Mouse (Mus musculus): ENCODE measurements around the gene Adamts14. TPM values are rescaled to one million over a fixed set of nuclear protein-coding genes. Genes with fewer than 3 reads are reported as not detected.

Gene Adamts14
- polyA plus RNA-seq, 1 experiment from 2014 or later, result 0.48 TPM

- 18% methylated on average over 11 of the region's 11 CpGs for WGBS
- Histone ChIP-seq H3K36me3 (no peaks in the 10 kb centered on the region), H3K27me3 (peaks cover 26% of the 10 kb centered on the region; the same call in 1 of the 2 replicates), H3K27ac (replicated peaks) (no peak overlapping the region), H3K4me2 (replicated peaks) (no peak overlapping the region), H3K4me1 (peaks cover 4% of the 10 kb centered on the region; the same call in 1 of the 2 replicates), H3K4me3 (no peak overlapping the region), H3K9ac (replicated peaks) (no peak overlapping the region), H3K9me3 (no peaks in the 10 kb centered on the region)
- peak; percentile 44 for ATAC-seq (ENCODE audit: low FRiP score, low read depth)
These were observed 73.5 kb downstream of the Adamts14 start for GRCm38 (mm10) chr10:61199566-61200213.

- Histone ChIP-seq H3K36me3 (no peaks in the 10 kb centered on the region), H3K27me3 (peaks cover 21% of the 10 kb centered on the region; the same call in 1 of the 2 replicates), H3K27ac (replicated peaks) (no peak overlapping the region), H3K9me3 (no peaks in the 10 kb centered on the region), H3K4me2 (replicated peaks) (no peak overlapping the region), H3K4me1 (peaks cover 4% of the 10 kb centered on the region; the same call in 1 of the 2 replicates), H3K4me3 (no peak overlapping the region), H3K9ac (replicated peaks) (no peak overlapping the region)
- no peak for ATAC-seq (ENCODE audit: low FRiP score, low read depth)
- 93% methylated on average over 5 of the region's 5 CpGs for WGBS
These were observed 77.4 kb downstream of the Adamts14 start for GRCm38 (mm10) chr10:61195718-61196291.

GRCm38 (mm10) chr10:61195216-61195615, 78.0 kb downstream of the Adamts14 start:
- no peak overlapping the region for H3K4me2 ChIP-seq (replicated peaks)
- ATAC-seq (ENCODE audit: low FRiP score, low read depth), result no peak

GRCm38 (mm10) chr10:61194611-61195010, 78.6 kb downstream of the Adamts14 start:
- Histone ChIP-seq H3K9ac (replicated peaks) (no peak overlapping the region), H3K4me2 (replicated peaks) (no peak overlapping the region), H3K36me3 (no peaks in the 10 kb centered on the region), H3K4me1 (peaks cover under 1% of the 10 kb centered on the region; the same call in 1 of the 2 replicates), H3K27ac (replicated peaks) (no peak overlapping the region), H3K27me3 (peaks cover 21% of the 10 kb centered on the region; the same call in 1 of the 2 replicates), H3K9me3 (no peaks in the 10 kb centered on the region), H3K4me3 (no peak overlapping the region)
- WGBS, result 83% methylated on average over 9 of the region's 9 CpGs
- ATAC-seq (ENCODE audit: low FRiP score, low read depth), result no peak

More at GRCm38 (mm10) chr10:61195216-61195615, 78.0 kb downstream of the Adamts14 start:
- Histone ChIP-seq H3K4me3 (no peak overlapping the region), H3K27ac (replicated peaks) (no peak overlapping the region), H3K9me3 (no peaks in the 10 kb centered on the region), H3K9ac (replicated peaks) (no peak overlapping the region), H3K4me1 (peaks cover 4% of the 10 kb centered on the region; the same call in 1 of the 2 replicates), H3K27me3 (peaks cover 21% of the 10 kb centered on the region; the same call in 1 of the 2 replicates), H3K36me3 (no peaks in the 10 kb centered on the region)
- 90% methylated on average over 8 of the region's 8 CpGs for WGBS

GRCm38 (mm10) chr10:61188010-61188409, 85.2 kb downstream of the Adamts14 start:
- Histone ChIP-seq H3K36me3 (no peaks in the 10 kb centered on the region), H3K27ac (replicated peaks) (no peak overlapping the region), H3K9ac (replicated peaks) (no peak overlapping the region), H3K4me1 (no peaks in the 10 kb centered on the region), H3K4me2 (replicated peaks) (no peak overlapping the region), H3K9me3 (no peaks in the 10 kb centered on the region), H3K4me3 (no peak overlapping the region), H3K27me3 (no peaks in the 10 kb centered on the region; the same call in 1 of the 2 replicates)
- WGBS, result 80% methylated on average over 3 of the region's 3 CpGs
- no peak for ATAC-seq (ENCODE audit: low FRiP score, low read depth)

GRCm38 (mm10) chr10:61187001-61187400, 86.2 kb downstream of the Adamts14 start:
- Histone ChIP-seq H3K9ac (replicated peaks) (no peak overlapping the region), H3K36me3 (no peaks in the 10 kb centered on the region), H3K27ac (replicated peaks) (no peak overlapping the region), H3K4me3 (no peak overlapping the region), H3K27me3 (no peaks in the 10 kb centered on the region; the same call in 1 of the 2 replicates), H3K4me2 (replicated peaks) (no peak overlapping the region), H3K4me1 (no peaks in the 10 kb centered on the region), H3K9me3 (no peaks in the 10 kb centered on the region)
- no peak for ATAC-seq (ENCODE audit: low FRiP score, low read depth)
- 80% methylated on average over 3 of the region's 3 CpGs for WGBS

- Histone ChIP-seq H3K36me3 (no peaks in the 10 kb centered on the region), H3K9me3 (no peaks in the 10 kb centered on the region), H3K4me3 (no peak overlapping the region), H3K27ac (replicated peaks) (no peak overlapping the region), H3K9ac (replicated peaks) (no peak overlapping the region), H3K4me2 (replicated peaks) (no peak overlapping the region), H3K4me1 (peaks cover 3% of the 10 kb centered on the region; the same call in 1 of the 2 replicates), H3K27me3 (peaks cover 21% of the 10 kb centered on the region)
- no peak for ATAC-seq (ENCODE audit: low FRiP score, low read depth)
- WGBS, result 80% methylated on average over 6 of the region's 6 CpGs
These were observed 93.3 kb downstream of the Adamts14 start for GRCm38 (mm10) chr10:61179927-61180326.

- Histone ChIP-seq H3K9ac (replicated peaks) (no peak overlapping the region), H3K36me3 (no peaks in the 10 kb centered on the region), H3K27me3 (peaks cover 21% of the 10 kb centered on the region), H3K27ac (replicated peaks) (no peak overlapping the region), H3K4me2 (replicated peaks) (no peak overlapping the region), H3K4me1 (peaks cover 3% of the 10 kb centered on the region; the same call in 1 of the 2 replicates), H3K9me3 (no peaks in the 10 kb centered on the region), H3K4me3 (no peak overlapping the region)
- no peak for ATAC-seq (ENCODE audit: low FRiP score, low read depth)
- 88% methylated on average over 8 of the region's 8 CpGs for WGBS
These were observed 94.6 kb downstream of the Adamts14 start for GRCm38 (mm10) chr10:61178687-61179086.

GRCm38 (mm10) chr10:61177751-61178150, 95.5 kb downstream of the Adamts14 start:
- Histone ChIP-seq H3K4me3 (no peak overlapping the region), H3K4me2 (replicated peaks) (no peak overlapping the region), H3K36me3 (no peaks in the 10 kb centered on the region), H3K27ac (replicated peaks) (no peak overlapping the region), H3K27me3 (peaks cover 21% of the 10 kb centered on the region), H3K4me1 (peaks cover 3% of the 10 kb centered on the region; the same call in 1 of the 2 replicates), H3K9me3 (no peaks in the 10 kb centered on the region), H3K9ac (replicated peaks) (no peak overlapping the region)
- no peak for ATAC-seq (ENCODE audit: low FRiP score, low read depth)
- 79% methylated on average over 4 of the region's 4 CpGs for WGBS

GRCm38 (mm10) chr10:61176221-61176790, 96.9 kb downstream of the Adamts14 start:
- ATAC-seq (ENCODE audit: low FRiP score, low read depth), result no peak
- Histone ChIP-seq H3K9me3 (no peaks in the 10 kb centered on the region), H3K9ac (replicated peaks) (no peak overlapping the region), H3K4me1 (peaks cover 3% of the 10 kb centered on the region; the same call in 1 of the 2 replicates), H3K4me2 (replicated peaks) (peak overlapping the region; percentile 28), H3K4me3 (no peak overlapping the region), H3K27me3 (peaks cover 21% of the 10 kb centered on the region), H3K27ac (replicated peaks) (no peak overlapping the region), H3K36me3 (no peaks in the 10 kb centered on the region)
- WGBS, result 40% methylated on average over 7 of the region's 7 CpGs

- H3K4me1 ChIP-seq, result peaks cover 3% of the 10 kb centered on the region; the same call in 1 of the 2 replicates
- no peak overlapping the region for H3K4me3 ChIP-seq
- H3K27me3 ChIP-seq, result peaks cover 21% of the 10 kb centered on the region
- H3K27ac ChIP-seq (replicated peaks), result no peak overlapping the region
- H3K36me3 ChIP-seq, result no peaks in the 10 kb centered on the region
- no peak overlapping the region for H3K9ac ChIP-seq (replicated peaks)
- ATAC-seq (ENCODE audit: low FRiP score, low read depth), result no peak
- WGBS, result 15% methylated on average over 24 of the region's 24 CpGs
- no peaks in the 10 kb centered on the region for H3K9me3 ChIP-seq
- peak overlapping the region; percentile 28 for H3K4me2 ChIP-seq (replicated peaks)
These were observed 97.6 kb downstream of the Adamts14 start for GRCm38 (mm10) chr10:61175442-61176204.
